Mouse (Mus musculus) erythroblast, embryonic 14.5 days (primary cell): ENCODE data around the gene Asb17. TPM values are rescaled to one million over a fixed set of nuclear protein-coding genes. Genes with fewer than 3 reads are reported as not detected.
"Not testable (repeated sequence)": the region's sequence is repeated elsewhere in the genome, so short reads cannot be mapped to it uniquely, and the experiment has no call there.

Source experiments
- H3K27me3 ChIP-seq: 2 replicates; pipeline ENCODE4 v1.6.1; 2012; ENCODE audit warnings: inconsistent platforms; ENCODE audit not compliant: control insufficient read depth
- H3K36me3 ChIP-seq: 2 replicates; pipeline ENCODE4 v1.6.1; 2012; ENCODE audit warnings: mild to moderate bottlenecking, inconsistent platforms; ENCODE audit not compliant: control insufficient read depth
- H3K4me1 ChIP-seq: 2 replicates; pipeline ENCODE4 v1.6.1; 2012; ENCODE audit warnings: inconsistent platforms; ENCODE audit not compliant: control insufficient read depth
- H3K4me3 ChIP-seq: replicated peaks from 2 replicates; pipeline ENCODE3; 2012; ENCODE audit warnings: moderate library complexity, mild to moderate bottlenecking, inconsistent platforms
- H3K9me3 ChIP-seq: 2 replicates; pipeline ENCODE4 v1.6.1; 2012; ENCODE audit warnings: low read length, inconsistent platforms, mixed read lengths; ENCODE audit not compliant: control insufficient read depth
- GATA1 ChIP-seq: IDR thresholded peaks from 2 replicates; pipeline ENCODE4 v1.6.1; 2012; ENCODE audit warnings: low read length, inconsistent platforms, mixed read lengths
- TAL1 ChIP-seq: IDR thresholded peaks from 3 replicates; pipeline ENCODE4 v1.6.1; 2012; ENCODE audit warnings: low read length, inconsistent platforms, mixed read lengths
- polyA plus RNA-seq: library from polyadenylated mRNA; stranded (reverse); fragments of >175 nt; gene quantifications from 2 replicates; pipeline ENCODE4 v1.2.3, GENCODE M21; 2012

Asb17 gene
- polyA plus RNA-seq, 1 experiment = not detected

GRCm38 (mm10) chr3:153846109-153846508 lies 2.1 kb downstream of the Asb17 start:
- no peaks in the 10 kb centered on the region for H3K9me3 ChIP-seq
- no peak overlapping the region for H3K4me3 ChIP-seq
- peaks cover 78% of the 10 kb centered on the region for H3K4me1 ChIP-seq
- TF ChIP-seq TAL1 (no peak), GATA1 (no peak)
- peaks cover 52% of the 10 kb centered on the region for H3K36me3 ChIP-seq
- H3K27me3 ChIP-seq = no peaks in the 10 kb centered on the region

DNA sequence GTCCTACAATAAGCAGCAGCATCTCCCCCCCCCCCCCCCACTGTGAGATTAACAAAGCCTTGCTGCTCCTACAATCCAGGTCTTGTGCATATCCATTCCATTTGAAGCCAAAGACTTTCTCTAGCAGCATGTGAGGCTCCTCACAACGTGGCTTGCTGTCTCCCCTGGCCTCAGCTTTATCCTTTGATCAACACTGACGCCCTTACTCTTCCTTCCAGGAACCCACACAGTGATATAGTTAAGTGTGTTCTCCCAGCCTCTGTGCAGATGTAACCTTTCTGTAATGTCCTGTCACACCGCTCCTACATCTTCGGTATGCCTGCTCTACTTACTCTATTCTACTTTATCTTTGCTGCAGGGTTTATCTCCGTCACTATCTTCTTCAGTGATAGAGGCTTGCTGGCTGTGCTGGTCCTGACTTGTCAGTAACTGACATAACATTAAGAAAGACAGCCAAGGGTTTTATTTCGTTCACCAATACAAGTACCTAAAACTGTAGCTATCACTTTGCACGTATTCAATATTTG lies 3.3 kb downstream of the Asb17 start:
- H3K4me3 ChIP-seq = peak overlapping the region; percentile 18
- no peaks in the 10 kb centered on the region for H3K27me3 ChIP-seq
- peaks cover 77% of the 10 kb centered on the region for H3K4me1 ChIP-seq
- no peaks in the 10 kb centered on the region for H3K9me3 ChIP-seq
- H3K36me3 ChIP-seq = peaks cover 52% of the 10 kb centered on the region
- TF ChIP-seq GATA1 (no peak; the same call in 1 of the 2 replicates), TAL1 (no peak)

DNA sequence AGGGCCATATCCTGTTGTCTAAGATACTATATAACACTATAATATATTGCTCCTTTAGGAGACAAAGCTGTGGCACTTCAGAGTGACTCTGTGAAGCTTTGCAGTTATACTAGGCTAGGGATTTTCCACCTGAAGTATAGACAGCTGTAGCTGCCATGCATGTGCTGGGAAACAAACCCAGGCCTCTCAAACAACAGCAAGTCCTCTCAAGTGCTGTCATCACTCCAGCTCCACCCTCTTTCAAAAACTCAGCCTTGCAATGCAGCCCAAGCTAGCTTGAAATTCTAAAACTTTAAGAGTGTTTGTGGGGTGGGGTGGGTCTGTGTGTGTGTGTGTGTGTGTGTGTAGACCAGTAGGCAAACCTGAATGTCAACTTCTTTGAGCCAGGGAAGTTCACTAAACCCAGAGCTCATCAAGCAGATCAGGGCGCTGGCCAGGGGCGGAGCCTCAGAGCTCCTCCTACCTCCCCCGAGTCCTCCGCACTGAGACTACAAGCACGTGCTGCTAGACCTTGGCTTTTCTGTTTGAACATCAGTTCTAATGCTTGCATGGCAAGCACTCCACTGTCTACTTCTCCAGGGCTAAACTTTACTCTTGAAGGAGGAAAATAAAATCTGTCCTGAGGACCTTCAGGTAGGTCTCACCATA lies 5.5 kb downstream of the Asb17 start:
- Histone ChIP-seq H3K4me1 (peaks cover 91% of the 10 kb centered on the region), H3K4me3 (peak overlapping the region; percentile 69), H3K27me3 (no peaks in the 10 kb centered on the region), H3K9me3 (no peaks in the 10 kb centered on the region), H3K36me3 (peaks cover 55% of the 10 kb centered on the region)
- TF ChIP-seq TAL1 = no peak
- no peak for TF ChIP-seq GATA1

GRCm38 (mm10) chr3:153850759-153851158 lies 6.8 kb downstream of the Asb17 start:
- H3K9me3 ChIP-seq = no peaks in the 10 kb centered on the region
- TF ChIP-seq GATA1 (no peak; the same call in 1 of the 2 replicates), TAL1 (no peak)
- H3K27me3 ChIP-seq = no peaks in the 10 kb centered on the region
- peaks cover 46% of the 10 kb centered on the region for H3K36me3 ChIP-seq
- H3K4me1 ChIP-seq = peaks cover 87% of the 10 kb centered on the region
- peak overlapping the region; percentile 69 for H3K4me3 ChIP-seq

- Histone ChIP-seq H3K9me3 (no peaks in the 10 kb centered on the region), H3K4me3 (peak overlapping the region; percentile 69), H3K36me3 (peaks cover 36% of the 10 kb centered on the region), H3K27me3 (no peaks in the 10 kb centered on the region), H3K4me1 (peaks cover 76% of the 10 kb centered on the region)
- TF ChIP-seq GATA1 (peak; percentile 79), TAL1 (peak; percentile 62)
Observed at GRCm38 (mm10) chr3:153852266-153852665, 8.3 kb downstream of the Asb17 start.

DNA sequence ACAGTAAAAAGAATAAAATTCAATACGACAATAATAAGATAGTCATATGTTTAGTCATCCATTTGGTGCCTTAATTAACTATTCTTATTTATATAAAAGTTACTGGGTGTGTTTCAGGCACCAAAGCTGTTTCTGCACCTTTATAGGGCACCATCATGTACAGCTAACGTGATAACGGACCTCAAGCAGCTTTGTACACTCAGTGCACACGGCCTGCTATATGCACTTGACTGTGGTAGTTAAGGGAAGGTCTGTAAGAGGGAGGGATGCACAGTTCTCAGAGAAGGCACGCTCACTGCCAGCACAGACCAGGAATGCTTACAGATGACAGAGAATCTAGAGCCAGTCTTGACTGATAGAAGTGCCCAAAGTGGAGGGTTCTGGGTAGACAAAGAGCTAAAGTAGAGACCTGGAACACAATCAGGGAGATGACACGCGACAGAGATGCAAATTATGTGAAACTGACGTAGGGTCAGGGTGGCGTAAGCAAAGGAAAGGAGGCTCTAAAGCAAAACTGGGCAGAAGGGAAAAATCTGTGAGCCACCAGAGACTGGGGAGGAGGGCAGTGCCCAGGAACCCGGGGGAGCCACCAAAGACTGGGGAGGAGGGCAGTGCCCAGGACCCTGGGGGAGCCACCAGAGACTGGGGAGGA lies 14.5 kb downstream of the Asb17 start:
- no peaks in the 10 kb centered on the region for H3K9me3 ChIP-seq
- peaks cover 11% of the 10 kb centered on the region for H3K36me3 ChIP-seq
- peaks cover 57% of the 10 kb centered on the region for H3K4me1 ChIP-seq
- H3K27me3 ChIP-seq = no peaks in the 10 kb centered on the region
- no peak overlapping the region for H3K4me3 ChIP-seq
- no peak for TF ChIP-seq GATA1
- no peak for TF ChIP-seq TAL1

DNA sequence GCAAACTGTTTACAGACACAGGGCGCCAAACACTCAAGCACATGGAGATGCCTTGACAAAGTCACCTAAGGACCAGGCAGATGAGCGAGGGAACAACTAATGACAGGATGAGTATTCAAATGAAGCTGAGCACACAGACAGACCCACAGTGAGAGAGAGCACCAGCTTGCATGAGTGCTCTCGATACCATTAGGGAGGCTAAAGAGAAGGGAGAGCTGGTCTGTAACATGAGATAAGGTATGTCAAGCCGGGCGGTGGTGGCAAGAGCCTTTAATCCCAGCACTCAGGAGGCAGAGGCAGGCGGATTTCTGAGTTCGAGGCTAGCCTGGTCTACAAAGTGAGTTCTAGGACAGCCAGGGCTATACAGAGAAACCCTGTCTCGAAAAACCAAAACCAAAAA lies 16.4 kb downstream of the Asb17 start:
- H3K4me1 ChIP-seq = peaks cover 48% of the 10 kb centered on the region
- not testable (repeated sequence) for H3K36me3 ChIP-seq, H3K27me3 ChIP-seq, H3K4me3 ChIP-seq, H3K9me3 ChIP-seq

DNA sequence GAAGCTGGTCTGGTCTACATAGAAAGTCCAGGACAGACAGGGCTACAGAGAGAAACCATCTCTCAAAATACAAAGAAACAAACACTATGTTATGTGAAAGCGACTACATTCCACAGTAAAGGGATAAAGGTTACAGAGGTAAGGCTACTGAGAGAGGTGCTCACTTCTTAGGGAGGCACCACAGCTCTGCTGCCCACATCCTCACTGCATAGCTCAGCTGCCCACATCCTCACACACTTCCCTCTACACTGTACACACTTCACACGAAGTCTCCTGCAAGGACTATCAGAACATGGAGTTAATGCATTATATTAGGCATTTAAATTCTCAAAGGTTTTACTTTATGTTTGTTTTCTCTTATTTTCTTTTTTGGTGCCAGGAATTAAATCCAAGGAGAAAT lies 19.8 kb downstream of the Asb17 start:
- H3K27me3 ChIP-seq = no peaks in the 10 kb centered on the region
- peaks cover 31% of the 10 kb centered on the region for H3K4me1 ChIP-seq
- TF ChIP-seq TAL1 = no peak
- TF ChIP-seq GATA1 = no peak
- no peaks in the 10 kb centered on the region for H3K36me3 ChIP-seq
- no peak overlapping the region for H3K4me3 ChIP-seq
- H3K9me3 ChIP-seq = no peaks in the 10 kb centered on the region

- H3K4me3 ChIP-seq = no peak overlapping the region
- H3K27me3 ChIP-seq = no peaks in the 10 kb centered on the region
- TF ChIP-seq GATA1 = no peak
Observed at GRCm38 (mm10) chr3:153864636-153865429, 20.8 kb downstream of the Asb17 start.

More at GRCm38 (mm10) chr3:153864636-153865429, 20.8 kb downstream of the Asb17 start:
- H3K9me3 ChIP-seq = no peaks in the 10 kb centered on the region
- H3K4me1 ChIP-seq = peaks cover 23% of the 10 kb centered on the region
- no peaks in the 10 kb centered on the region for H3K36me3 ChIP-seq
